Mouse (Mus musculus): ENCODE results near the gene Lrrk2. TPM values are rescaled to one million over a fixed set of nuclear protein-coding genes. Genes with fewer than 3 reads are reported as not detected.

The Lrrk2 gene
- polyA plus RNA-seq, 1 experiment = 18.2 TPM

GRCm38 (mm10) chr15:91661079-91661369 is 12.0 kb upstream of the Lrrk2 start:
- no peak for TF ChIP-seq POLR2A (IDR thresholded peaks at IDR 0.05; ENCODE audit: low read depth, low read length)
- TF ChIP-seq CTCF (conservative IDR thresholded peaks at IDR 0.05; ENCODE audit: insufficient read depth, insufficient read length, low read depth, low read length) = no peak
- Histone ChIP-seq H3K27ac (ENCODE audit: insufficient read depth, low read depth, low read length) (no peak overlapping the region), H3K27me3 (replicated peaks; ENCODE audit: control insufficient read depth, insufficient read depth, low read length) (no peaks in the 10 kb centered on the region), H3K4me3 (ENCODE audit: insufficient read depth, low read depth, low read length) (no peak overlapping the region), H3K36me3 (ENCODE audit: control insufficient read depth, insufficient read depth, low read length) (no peaks in the 10 kb centered on the region), H3K4me1 (ENCODE audit: control insufficient read depth, insufficient read depth, low read length) (peaks cover 4% of the 10 kb centered on the region; the same call in 1 of the 2 replicates)
- 85% methylated on average over 6 of the region's 6 CpGs for WGBS
- no peak for DNase-seq

GRCm38 (mm10) chr15:91664586-91665132 is 8.3 kb upstream of the Lrrk2 start:
- no peak for DNase-seq
- H3K4me1 ChIP-seq (ENCODE audit: control insufficient read depth, insufficient read depth, low read length) = peaks cover 4% of the 10 kb centered on the region; the same call in 1 of the 2 replicates
- H3K27ac ChIP-seq (ENCODE audit: insufficient read depth, low read depth, low read length) = no peak overlapping the region
- WGBS = 86% methylated on average over 10 of the region's 10 CpGs
- H3K4me3 ChIP-seq (ENCODE audit: insufficient read depth, low read depth, low read length) = no peak overlapping the region
- H3K36me3 ChIP-seq (ENCODE audit: control insufficient read depth, insufficient read depth, low read length) = no peaks in the 10 kb centered on the region
- TF ChIP-seq POLR2A (IDR thresholded peaks at IDR 0.05; ENCODE audit: low read depth, low read length) (no peak), CTCF (conservative IDR thresholded peaks at IDR 0.05; ENCODE audit: insufficient read depth, insufficient read length, low read depth, low read length) (no peak)
- H3K27me3 ChIP-seq (replicated peaks; ENCODE audit: control insufficient read depth, insufficient read depth, low read length) = no peaks in the 10 kb centered on the region

GRCm38 (mm10) chr15:91665530-91665929 is 7.4 kb upstream of the Lrrk2 start:
- Histone ChIP-seq H3K4me1 (ENCODE audit: control insufficient read depth, insufficient read depth, low read length) (peaks cover 7% of the 10 kb centered on the region; the same call in 1 of the 2 replicates), H3K27me3 (replicated peaks; ENCODE audit: control insufficient read depth, insufficient read depth, low read length) (no peaks in the 10 kb centered on the region), H3K4me3 (ENCODE audit: insufficient read depth, low read depth, low read length) (no peak overlapping the region), H3K27ac (ENCODE audit: insufficient read depth, low read depth, low read length) (no peak overlapping the region), H3K36me3 (ENCODE audit: control insufficient read depth, insufficient read depth, low read length) (no peaks in the 10 kb centered on the region)
- DNase-seq = peak; percentile 62
- 59% methylated on average over 6 of the region's 6 CpGs for WGBS
- no peak for TF ChIP-seq POLR2A (IDR thresholded peaks at IDR 0.05; ENCODE audit: low read depth, low read length)
- no peak for TF ChIP-seq CTCF (conservative IDR thresholded peaks at IDR 0.05; ENCODE audit: insufficient read depth, insufficient read length, low read depth, low read length)

GRCm38 (mm10) chr15:91671216-91671615 is 1.8 kb upstream of the Lrrk2 start:
- Histone ChIP-seq H3K27ac (ENCODE audit: insufficient read depth, low read depth, low read length) (peak overlapping the region; percentile 99), H3K4me1 (ENCODE audit: control insufficient read depth, insufficient read depth, low read length) (peaks cover 10% of the 10 kb centered on the region; the same call in 1 of the 2 replicates), H3K36me3 (ENCODE audit: control insufficient read depth, insufficient read depth, low read length) (no peaks in the 10 kb centered on the region), H3K27me3 (replicated peaks; ENCODE audit: control insufficient read depth, insufficient read depth, low read length) (no peaks in the 10 kb centered on the region), H3K4me3 (ENCODE audit: insufficient read depth, low read depth, low read length) (no peak overlapping the region)
- TF ChIP-seq POLR2A (IDR thresholded peaks at IDR 0.05; ENCODE audit: low read depth, low read length) = no peak
- TF ChIP-seq CTCF (conservative IDR thresholded peaks at IDR 0.05; ENCODE audit: insufficient read depth, insufficient read length, low read depth, low read length) = no peak; the same call in 1 of the 2 replicates
- WGBS = 39% methylated on average over 2 of the region's 2 CpGs
- peak; percentile 89 for DNase-seq

- Histone ChIP-seq H3K36me3 (ENCODE audit: control insufficient read depth, insufficient read depth, low read length) (no peaks in the 10 kb centered on the region), H3K27ac (ENCODE audit: insufficient read depth, low read depth, low read length) (peak overlapping the region; percentile 99), H3K4me1 (ENCODE audit: control insufficient read depth, insufficient read depth, low read length) (peaks cover 15% of the 10 kb centered on the region), H3K27me3 (replicated peaks; ENCODE audit: control insufficient read depth, insufficient read depth, low read length) (no peaks in the 10 kb centered on the region), H3K4me3 (ENCODE audit: insufficient read depth, low read depth, low read length) (peak overlapping the region; percentile 90)
- WGBS = 25% methylated on average over 5 of the region's 5 CpGs
- no peak for TF ChIP-seq CTCF (conservative IDR thresholded peaks at IDR 0.05; ENCODE audit: insufficient read depth, insufficient read length, low read depth, low read length)
- no peak for TF ChIP-seq POLR2A (IDR thresholded peaks at IDR 0.05; ENCODE audit: low read depth, low read length)
- peak; percentile 62 for DNase-seq
These were observed 988 bp upstream of the Lrrk2 start for GRCm38 (mm10) chr15:91671987-91672386.

- Histone ChIP-seq H3K36me3 (ENCODE audit: control insufficient read depth, insufficient read depth, low read length) (peaks cover 4% of the 10 kb centered on the region), H3K4me3 (ENCODE audit: insufficient read depth, low read depth, low read length) (peak overlapping the region; percentile 90), H3K27me3 (replicated peaks; ENCODE audit: control insufficient read depth, insufficient read depth, low read length) (no peaks in the 10 kb centered on the region; the same call in 1 of the 2 replicates), H3K27ac (ENCODE audit: insufficient read depth, low read depth, low read length) (peak overlapping the region; percentile 99), H3K4me1 (ENCODE audit: control insufficient read depth, insufficient read depth, low read length) (peaks cover 15% of the 10 kb centered on the region)
- peak; percentile 45 for DNase-seq
- WGBS = 2% methylated on average over 5 of the region's 5 CpGs
- TF ChIP-seq CTCF (conservative IDR thresholded peaks at IDR 0.05; ENCODE audit: insufficient read depth, insufficient read length, low read depth, low read length) (no peak), POLR2A (IDR thresholded peaks at IDR 0.05; ENCODE audit: low read depth, low read length) (no peak)
These were observed 562 bp downstream of the Lrrk2 start for GRCm38 (mm10) chr15:91673569-91673905.

GRCm38 (mm10) chr15:91680116-91680515 is 7.1 kb downstream of the Lrrk2 start:
- no peak for TF ChIP-seq POLR2A (IDR thresholded peaks at IDR 0.05; ENCODE audit: low read depth, low read length)
- no peak for TF ChIP-seq CTCF (conservative IDR thresholded peaks at IDR 0.05; ENCODE audit: insufficient read depth, insufficient read length, low read depth, low read length)
- no peak for DNase-seq
- Histone ChIP-seq H3K27ac (ENCODE audit: insufficient read depth, low read depth, low read length) (no peak overlapping the region), H3K36me3 (ENCODE audit: control insufficient read depth, insufficient read depth, low read length) (peaks cover 20% of the 10 kb centered on the region), H3K4me1 (ENCODE audit: control insufficient read depth, insufficient read depth, low read length) (peaks cover 5% of the 10 kb centered on the region), H3K4me3 (ENCODE audit: insufficient read depth, low read depth, low read length) (no peak overlapping the region), H3K27me3 (replicated peaks; ENCODE audit: control insufficient read depth, insufficient read depth, low read length) (no peaks in the 10 kb centered on the region; the same call in 1 of the 2 replicates)
- 49% methylated on average over 2 of the region's 2 CpGs for WGBS

Measured in kidney, adult 2 months (tissue).